Mouse (Mus musculus) natural killer cell, adult 2 months (primary cell): Measurements from ENCODE around the gene Zfp53.
"Not testable (repeated sequence)": the region's sequence is repeated elsewhere in the genome, so short reads cannot be mapped to it uniquely, and the experiment has no call there.

Source experiments
- DNase-seq, 2 experiments: peaks; one replicate each; pipeline ENCODE4 v3.0.0; 2022; ENCODE audit warnings: low spot score in 2 of 2

Zfp53 gene

GRCm38 (mm10) chr17:21488760-21489499, at the start of gene Zfp53:
TSS of gene Zfp53 (plus strand) at chr17:21488998.
- peak; percentile 84 to 87 for DNase-seq

GRCm38 (mm10) chr17:21449669-21450068, 39.1 kb upstream of the Zfp53 start:
- peak; percentile 77 to 78 for DNase-seq

- DNase-seq: peak; percentile 94 to 95
Observed at GRCm38 (mm10) chr17:21450138-21450704, 38.6 kb upstream of the Zfp53 start, which contains the start of gene Zfp51. TSS of gene Zfp51 (plus strand) at chr17:21450374.

GRCm38 (mm10) chr17:21463550-21463949, 25.2 kb upstream of the Zfp53 start:
- DNase-seq: peak; percentile 59 to 68

- DNase-seq: no peak
Observed at GRCm38 (mm10) chr17:21472032-21472652, 16.7 kb upstream of the Zfp53 start.

GRCm38 (mm10) chr17:21472653-21473307, 16.0 kb upstream of the Zfp53 start:
- DNase-seq: no peak

- DNase-seq: peak; percentile 57 to 70
Observed at GRCm38 (mm10) chr17:21473362-21474190, 15.2 kb upstream of the Zfp53 start.

GRCm38 (mm10) chr17:21474729-21475128, 14.1 kb upstream of the Zfp53 start:
- DNase-seq: peak; percentile 57 to 65

GRCm38 (mm10) chr17:21475290-21475689, 13.5 kb upstream of the Zfp53 start:
- not testable (repeated sequence) for DNase-seq

- DNase-seq: not testable (repeated sequence)
Observed at GRCm38 (mm10) chr17:21476351-21476750, 12.4 kb upstream of the Zfp53 start.

- peak; percentile 29 to 49 for DNase-seq
Observed at GRCm38 (mm10) chr17:21478103-21478777, 10.6 kb upstream of the Zfp53 start.

GRCm38 (mm10) chr17:21489500-21490001, 753 bp downstream of the Zfp53 start:
- no peak for DNase-seq

GRCm38 (mm10) chr17:21501365-21501764, 12.6 kb downstream of the Zfp53 start:
- DNase-seq: no peak

GRCm38 (mm10) chr17:21504524-21504923, 15.7 kb downstream of the Zfp53 start:
- DNase-seq: no peak

- DNase-seq: no peak
Observed at GRCm38 (mm10) chr17:21506258-21506657, 17.5 kb downstream of the Zfp53 start.

GRCm38 (mm10) chr17:21509756-21510155, 21.0 kb downstream of the Zfp53 start:
- DNase-seq: no peak

- peak; percentile 54 to 64 for DNase-seq
Observed at GRCm38 (mm10) chr17:21515403-21516105, 26.8 kb downstream of the Zfp53 start.

GRCm38 (mm10) chr17:21516201-21517129, 27.7 kb downstream of the Zfp53 start:
- no peak for DNase-seq
